Comparison of ENCODE assay signal across 8 mouse cellular contexts in the genomic region with DNA sequence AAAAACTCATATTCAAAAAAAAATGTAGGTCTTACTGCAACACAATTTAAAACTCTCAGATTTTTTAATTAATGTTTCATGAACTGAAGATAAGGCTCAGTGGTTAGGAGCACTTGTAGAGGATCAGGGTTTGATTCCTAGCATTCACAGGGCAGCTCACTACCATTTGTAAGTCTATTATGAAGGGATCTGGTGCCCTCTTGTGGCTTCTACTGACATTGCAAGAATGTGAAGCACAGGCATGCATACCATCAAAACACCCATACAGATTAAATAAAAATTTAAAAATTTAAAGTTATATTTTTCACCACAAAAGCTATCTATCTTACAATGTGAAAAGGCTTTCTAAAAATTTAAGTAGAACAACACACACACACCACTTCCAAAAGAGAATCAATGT.
A peak's percentile ranks its signal among the peaks of the same experiment; 100 is the strongest.
DNase-seq lines count a peak whose midpoint lies in the region; ATAC-seq and TF ChIP-seq lines count a peak whose summit lies in the region.

No protein-coding gene starts in this region.

- H3K4me1 ChIP-seq in hindbrain, embryonic 11.5 days (replicated peaks; ENCODE audit: control insufficient read depth, insufficient read depth, low read length) = no peaks in the 10 kb centered on the region
- H3K4me1 ChIP-seq in hindbrain, embryonic 13.5 days (replicated peaks) = no peaks in the 10 kb centered on the region
- no peaks in the 10 kb centered on the region for H3K4me1 ChIP-seq in G1E (ENCODE audit: insufficient read depth, low read depth, low read length)
- no peaks in the 10 kb centered on the region for H3K4me1 ChIP-seq in spleen, adult 2 months (ENCODE audit: control insufficient read depth, insufficient read depth, insufficient read length)
- no peaks in the 10 kb centered on the region for H3K4me1 ChIP-seq in forebrain, embryonic 15.5 days

- TF ChIP-seq CTCF in G1E (IDR thresholded peaks at IDR 0.05; ENCODE audit: low read depth, low read length) = 0 out of 2 replicates have a peak, but pooled peaks have one; percentile 34
- peak; percentile 43; the same call in 1 of the 2 replicates for TF ChIP-seq CTCF in spleen, adult 2 months (IDR thresholded peaks at IDR 0.05; ENCODE audit: extremely low read depth, insufficient read depth, insufficient read length, insufficient replicate concordance)

- TF ChIP-seq POLR2A in spleen, adult 2 months (IDR thresholded peaks at IDR 0.05; ENCODE audit: low read depth, low read length) = no peak

- no peak overlapping the region for H3K4me2 ChIP-seq in hindbrain, embryonic 11.5 days (replicated peaks; ENCODE audit: low read depth, low read length)
- H3K4me2 ChIP-seq in hindbrain, embryonic 13.5 days = no peak overlapping the region
- no peak overlapping the region for H3K4me2 ChIP-seq in forebrain, embryonic 15.5 days (replicated peaks)

- no peak for ATAC-seq in hindbrain, embryonic 11.5 days (ENCODE audit: low FRiP score)
- ATAC-seq in hindbrain, embryonic 13.5 days (ENCODE audit: low FRiP score) = no peak
- ATAC-seq in G1E (ENCODE audit: extremely low read depth, insufficient number of reproducible peaks, low FRiP score, poor library complexity, severe bottlenecking) = peak; percentile 54; the same call in 1 of the 2 replicates
- no peak for ATAC-seq in forebrain, embryonic 15.5 days (replicated peaks)

- no peak overlapping the region for H3K9ac ChIP-seq in hindbrain, embryonic 11.5 days (ENCODE audit: low read depth, low read length)
- no peak overlapping the region for H3K9ac ChIP-seq in hindbrain, embryonic 13.5 days
- no peak overlapping the region for H3K9ac ChIP-seq in forebrain, embryonic 15.5 days (replicated peaks)

- no peaks in the 10 kb centered on the region for H3K9me3 ChIP-seq in hindbrain, embryonic 11.5 days (ENCODE audit: control insufficient read depth, low read length)
- H3K9me3 ChIP-seq in hindbrain, embryonic 13.5 days = no peaks in the 10 kb centered on the region
- H3K9me3 ChIP-seq in G1E (replicated peaks) = no peaks in the 10 kb centered on the region
- no peaks in the 10 kb centered on the region for H3K9me3 ChIP-seq in forebrain, embryonic 15.5 days

- no peaks in the 10 kb centered on the region for H3K36me3 ChIP-seq in hindbrain, embryonic 11.5 days (ENCODE audit: control insufficient read depth, insufficient read depth, low read length)
- H3K36me3 ChIP-seq in hindbrain, embryonic 13.5 days = no peaks in the 10 kb centered on the region
- no peaks in the 10 kb centered on the region for H3K36me3 ChIP-seq in G1E (replicated peaks)
- H3K36me3 ChIP-seq in spleen, adult 2 months (ENCODE audit: control insufficient read depth, insufficient read depth, low read length) = no peaks in the 10 kb centered on the region
- H3K36me3 ChIP-seq in forebrain, embryonic 15.5 days = no peaks in the 10 kb centered on the region

- no peaks in the 10 kb centered on the region for H3K27me3 ChIP-seq in hindbrain, embryonic 11.5 days (ENCODE audit: control insufficient read depth, insufficient read depth, low read length)
- no peaks in the 10 kb centered on the region for H3K27me3 ChIP-seq in hindbrain, embryonic 13.5 days
- H3K27me3 ChIP-seq in G1E (ENCODE audit: insufficient read depth, low read length) = no peaks in the 10 kb centered on the region
- H3K27me3 ChIP-seq in spleen, adult 2 months (ENCODE audit: control insufficient read depth, insufficient read depth, low read length) = no peaks in the 10 kb centered on the region
- no peaks in the 10 kb centered on the region for H3K27me3 ChIP-seq in forebrain, embryonic 15.5 days

- no peak overlapping the region for H3K27ac ChIP-seq in hindbrain, embryonic 11.5 days (ENCODE audit: low read depth, low read length)
- H3K27ac ChIP-seq in hindbrain, embryonic 13.5 days = no peak overlapping the region
- H3K27ac ChIP-seq in spleen, adult 2 months (ENCODE audit: insufficient read depth, low read length) = no peak overlapping the region
- no peak overlapping the region for H3K27ac ChIP-seq in forebrain, embryonic 15.5 days (replicated peaks)

- DNase-seq in hindbrain, embryonic 11.5 days (ENCODE audit: low spot score) = peak; percentile 31
- DNase-seq in A20 (ENCODE audit: low read depth, low spot score) (peak; percentile 54), G1E (ENCODE audit: low spot score) (no peak)
- peak; percentile 62 for DNase-seq in embryo, embryonic 10.5 days (ENCODE audit: low spot score)
- peak; percentile 11 for DNase-seq in layer of hippocampus, adult 9-11 months
- DNase-seq in spleen, adult 2 months (ENCODE audit: low read depth in 1 of 2, low spot score in 2 of 2) = peak; percentile 7 to 43

- no peak overlapping the region for H3K4me3 ChIP-seq in hindbrain, embryonic 11.5 days (ENCODE audit: low read depth, low read length)
- no peak overlapping the region for H3K4me3 ChIP-seq in hindbrain, embryonic 13.5 days
- H3K4me3 ChIP-seq in G1E (ENCODE audit: low read depth, low read length) = no peak overlapping the region
- no peak overlapping the region for H3K4me3 ChIP-seq in spleen, adult 2 months (ENCODE audit: extremely low read depth, insufficient read depth, insufficient read length)
- no peak overlapping the region for H3K4me3 ChIP-seq in forebrain, embryonic 15.5 days
